Comparison of ENCODE assay signal across 8 mouse cellular contexts in genomic region chr7:29905966-29906681, GRCm38 (mm10). TPM values are rescaled to one million over a fixed set of nuclear protein-coding genes. Genes with fewer than 3 reads are reported as not detected.
DNase-seq lines count a peak whose midpoint lies in the region; ATAC-seq lines count a peak whose summit lies in the region.

Gene Zfp27 (minus strand): TSS chr7:29906572.

- peak within 1 kb of the TSS; percentile 94 for H3K27ac ChIP-seq in hindbrain, embryonic 14.5 days

- H3K4me3 ChIP-seq in hindbrain, embryonic 14.5 days (replicated peaks; ENCODE audit: low read length): peak within 1 kb of the TSS; percentile 43

- H3K4me1 ChIP-seq in hindbrain, embryonic 14.5 days (replicated peaks; ENCODE audit: control insufficient read depth, insufficient read depth, low read length): peaks cover 21% of the 10 kb centered on the region

- DNase-seq in T-cell, adult 2 months (ENCODE audit: low spot score): peak; percentile 65
- peak; percentile 76 to 82 for DNase-seq in cerebellum, postnatal 25 days
- DNase-seq in frontal cortex, postnatal 25 days (ENCODE audit: low spot score in 2 of 2): peak; percentile 34 to 42
- peak; percentile 96 for DNase-seq in hindbrain, embryonic 14.5 days (ENCODE audit: low spot score)
- peak; percentile 61 to 67 for DNase-seq in layer of hippocampus, postnatal 36 days
- DNase-seq in lung, postnatal 36 days: peak; percentile 85
- peak; percentile 90 for DNase-seq in retina, postnatal 7 days (ENCODE audit: low read depth, low spot score)
- peak; percentile 54 for DNase-seq in urinary bladder, postnatal 14 days (ENCODE audit: low spot score)

- no peaks in the 10 kb centered on the region for H3K9me3 ChIP-seq in hindbrain, embryonic 14.5 days (ENCODE audit: control insufficient read depth, low read length)

- peak within 1 kb of the TSS; percentile 55 for H3K4me2 ChIP-seq in hindbrain, embryonic 14.5 days (replicated peaks)

- ATAC-seq in hindbrain, embryonic 14.5 days (ENCODE audit: low FRiP score): peak; percentile 91

- no peaks in the 10 kb centered on the region for H3K27me3 ChIP-seq in hindbrain, embryonic 14.5 days (ENCODE audit: control insufficient read depth, insufficient read depth, low read length)

- WGBS in hindbrain, embryonic 14.5 days: under 1% methylated on average over 22 of the region's 22 CpGs

- peaks cover 29% of the 10 kb centered on the region for H3K36me3 ChIP-seq in hindbrain, embryonic 14.5 days (replicated peaks; ENCODE audit: control insufficient read depth, insufficient read depth)

- H3K9ac ChIP-seq in hindbrain, embryonic 14.5 days: peak within 1 kb of the TSS; percentile 61

RNA-seq across cellular contexts. Expression of gene Zfp27, which starts in this region (rescaled TPM):
- 17.5 and 18.7 TPM in 2 replicates for polyA plus RNA-seq in hindbrain, embryonic 14.5 days (2014; fragmentation: Nextera tagmentation; extraction: Ambion mirVana)
- total RNA-seq in layer of hippocampus, postnatal 36 days (2021): 10 to 100 TPM; 19.2 to 20.8 TPM

Comparison
In these comparisons a context has a peak if more than half of its experiments do, and no peak if none do; other contexts are left out.
1. Peak in every context shown above with its lines: DNase-seq, ATAC-seq, H3K4me3 ChIP-seq and H3K27ac ChIP-seq.
2. DNase-seq: peak in every context shown above with its lines; median percentile 96 in hindbrain, embryonic 14.5 days; 90 in retina, postnatal 7 days; 85 in lung, postnatal 36 days; 79 in cerebellum, postnatal 25 days; 65 in T-cell, adult 2 months; 64 in layer of hippocampus, postnatal 36 days; 54 in urinary bladder, postnatal 14 days; 38 in frontal cortex, postnatal 25 days.